Mouse (Mus musculus): Measurements from ENCODE around the gene Amh.

DNA sequence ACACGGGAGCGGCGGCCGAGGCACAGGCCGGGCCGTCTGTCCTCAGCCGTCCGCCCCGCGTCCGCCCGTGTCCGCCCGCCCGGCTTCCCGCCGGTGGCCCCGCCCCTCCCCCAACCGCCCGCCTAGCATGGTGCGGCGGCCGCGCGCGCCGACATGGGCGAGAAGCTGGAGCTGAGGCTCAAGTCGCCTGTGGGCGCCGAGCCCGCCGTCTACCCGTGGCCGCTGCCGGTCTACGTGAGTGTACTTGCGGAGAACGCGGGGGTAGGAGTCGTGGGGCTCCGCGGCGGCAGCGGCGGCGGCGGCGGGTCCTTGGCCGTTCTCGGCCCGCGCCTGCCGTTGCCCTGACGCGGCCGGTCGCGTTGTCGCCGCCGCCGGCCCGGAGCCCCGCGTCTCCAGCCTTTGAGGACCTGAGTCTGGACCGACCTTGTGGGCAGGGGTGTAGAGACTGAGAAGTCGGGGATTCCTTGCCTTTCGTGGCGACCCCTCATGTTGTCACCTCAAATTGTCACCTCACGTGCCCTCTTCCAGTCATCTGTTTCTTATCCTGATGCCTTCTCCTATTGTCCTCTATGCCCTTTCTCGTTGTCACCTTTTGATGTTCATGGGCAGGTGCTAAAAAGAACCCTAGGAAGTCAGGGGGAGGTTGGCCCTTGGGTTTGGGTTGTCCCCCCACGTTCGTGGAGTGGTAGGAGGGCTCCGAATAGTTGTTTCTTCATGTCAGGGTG is 49.6 kb upstream of the Amh start:
- TF ChIP-seq CTCF (IDR thresholded peaks at IDR 0.05): no peak
- TF ChIP-seq EP300 (IDR thresholded peaks at IDR 0.05): no peak

All from lung, postnatal 0 days (tissue).